Mouse (Mus musculus) heart, adult 2 months (tissue): ENCODE data around the gene Kremen2. TPM values are rescaled to one million over a fixed set of nuclear protein-coding genes. Genes with fewer than 3 reads are reported as not detected.

Experiments used
- DNase-seq, 2 experiments: peaks; one replicate each; pipeline ENCODE4 v3.0.0; 2021
- H3K27ac ChIP-seq: fragments of 200-600 bp; 2 replicates; pipeline ENCODE4 v1.8.1; 2022
- H3K27me3 ChIP-seq: fragments of 200-500 bp; 2 replicates; pipeline ENCODE4 v1.6.1; 2012; ENCODE audit warnings: mild to moderate bottlenecking, low read length, inconsistent platforms, mixed read lengths; ENCODE audit not compliant: control insufficient read depth, insufficient read depth
- H3K36me3 ChIP-seq: fragments of 200-500 bp; 2 replicates; pipeline ENCODE4 v1.6.1; 2012; ENCODE audit warnings: low read length, inconsistent platforms; ENCODE audit not compliant: control insufficient read depth, insufficient read depth
- H3K4me1 ChIP-seq: fragments of 200-500 bp; 2 replicates; pipeline ENCODE4 v1.6.1; 2011; ENCODE audit warnings: low read length; ENCODE audit not compliant: control insufficient read depth, insufficient read depth
- H3K4me3 ChIP-seq: fragments of 200-600 bp; 2 replicates; pipeline ENCODE4 v1.8.1; 2022
- H3K79me2 ChIP-seq: fragments of 200-500 bp; replicated peaks from 2 replicates; pipeline ENCODE4 v1.6.1; 2012; ENCODE audit warnings: mild to moderate bottlenecking, inconsistent platforms, low read length, moderate library complexity, mixed read lengths; ENCODE audit not compliant: control insufficient read depth, insufficient read depth
- H3K9ac ChIP-seq: fragments of 200-500 bp; 2 replicates; pipeline ENCODE4 v1.6.1; 2012; ENCODE audit warnings: low read depth, mild to moderate bottlenecking, control low read depth, inconsistent platforms, low read length, mixed read lengths
- CTCF ChIP-seq: fragments of 200-600 bp; IDR thresholded peaks from 2 replicates; pipeline ENCODE4 v1.8.1; 2022; ENCODE audit warnings: antibody characterized with exemption, mild to moderate bottlenecking, moderate library complexity
- EP300 ChIP-seq: fragments of 200-500 bp; IDR thresholded peaks from 2 replicates; pipeline ENCODE4 v1.6.1; 2011; ENCODE audit warnings: low read depth, low read length, control low read depth; ENCODE audit not compliant: insufficient read depth
- POLR2A ChIP-seq: fragments of 200-500 bp; IDR thresholded peaks from 2 replicates; pipeline ENCODE4 v1.6.1; 2011; ENCODE audit warnings: mild to moderate bottlenecking, low read depth, low read length, control low read depth; ENCODE audit not compliant: insufficient read depth
- WGBS: fragments of 180-500 bp; shearing (Covaris S2); methylation state at CpG from one replicate; pipeline ENCODE4 v1.1.7; 2018; 5-methylcytosine and 5-hydroxymethylcytosine counted together
- intact Hi-C: fragments of 180-260 bp; cut with DNase I; formaldehyde crosslinking; loops from one replicate; pipeline ENCODE4 v1.15.1; 2025
- polyA plus RNA-seq: library from polyadenylated mRNA; depleted of rRNA; stranded (reverse); fragments of >200 nt; gene quantifications from 2 replicates; pipeline ENCODE4 v1.2.3, GENCODE M21; 2012
- total RNA-seq, 2 experiments: library from RNA; stranded (reverse); gene quantifications; 2 replicates each; pipeline ENCODE4 v1.2.3; 2021

Gene Kremen2
- total and polyA plus RNA-seq, 3 experiments = 0.27 TPM; not detected in 2

GRCm38 (mm10) chr17:23746767-23747166 lies 1.1 kb upstream of the Kremen2 start:
- Histone ChIP-seq H3K36me3 (no peaks in the 10 kb centered on the region), H3K27me3 (peaks cover 13% of the 10 kb centered on the region), H3K9ac (no peak overlapping the region), H3K27ac (no peak overlapping the region), H3K4me3 (no peak overlapping the region), H3K79me2 (no peaks in the 10 kb centered on the region), H3K4me1 (peaks cover 4% of the 10 kb centered on the region; the same call in 1 of the 2 replicates)
- DNase-seq = no peak
- intact Hi-C loops = loop anchor here (5.0 kb wide), 1 partner anchor 41 kb away; the partner anchor contains the start of gene Flywch2
- TF ChIP-seq EP300 = no peak
- no peak for TF ChIP-seq CTCF
- no peak for TF ChIP-seq POLR2A
- 83% methylated on average over 3 of the region's 3 CpGs for WGBS

DNA sequence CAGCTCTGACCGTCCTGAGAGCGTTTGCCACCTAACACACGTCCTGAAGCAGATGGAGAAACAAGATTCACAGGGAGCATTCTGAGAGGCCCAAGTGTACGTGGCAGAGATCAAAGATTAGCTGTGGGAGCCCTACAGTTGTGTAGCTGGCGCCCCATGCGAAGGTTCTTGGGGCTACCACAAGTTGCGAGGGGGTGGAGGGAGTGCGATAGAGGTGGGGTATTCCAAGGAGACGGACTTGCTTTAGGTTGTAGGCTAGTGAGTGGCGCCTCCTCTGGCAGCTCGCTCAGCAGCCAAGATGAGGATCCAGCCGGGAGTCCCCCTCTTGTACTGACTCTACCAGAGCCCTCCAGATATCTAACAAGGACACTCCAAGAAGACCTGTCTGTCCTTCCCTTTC lies 678 bp upstream of the Kremen2 start:
- 17% methylated on average over 12 of the region's 12 CpGs for WGBS
- intact Hi-C loops = loop anchor here (5.0 kb wide), 1 partner anchor 41 kb away; the partner anchor contains the start of gene Flywch2
- H3K4me3 ChIP-seq = no peak overlapping the region
- peaks cover 4% of the 10 kb centered on the region; the same call in 1 of the 2 replicates for H3K4me1 ChIP-seq
- H3K9ac ChIP-seq = no peak overlapping the region
- TF ChIP-seq POLR2A (no peak), CTCF (peak; percentile 32)
- no peaks in the 10 kb centered on the region for H3K79me2 ChIP-seq
- DNase-seq = no peak
- no peak overlapping the region for H3K27ac ChIP-seq
- H3K27me3 ChIP-seq = peaks cover 13% of the 10 kb centered on the region
- H3K36me3 ChIP-seq = no peaks in the 10 kb centered on the region

- intact Hi-C loops = loop anchor here (5.0 kb wide), 1 partner anchor 43 kb away; the partner anchor contains the start of gene Flywch2
- H3K4me1 ChIP-seq = peaks cover 5% of the 10 kb centered on the region; the same call in 1 of the 2 replicates
- 10% methylated on average over 14 of the region's 14 CpGs for WGBS
- no peaks in the 10 kb centered on the region for H3K79me2 ChIP-seq
- H3K36me3 ChIP-seq = no peaks in the 10 kb centered on the region
- no peak overlapping the region for H3K4me3 ChIP-seq
- peaks cover 13% of the 10 kb centered on the region for H3K27me3 ChIP-seq
- DNase-seq = no peak
- no peak for TF ChIP-seq POLR2A
- TF ChIP-seq CTCF = no peak
- TF ChIP-seq EP300 = no peak
- no peak overlapping the region for H3K9ac ChIP-seq
- H3K27ac ChIP-seq = no peak overlapping the region
Observed at GRCm38 (mm10) chr17:23744651-23745050, 982 bp downstream of the Kremen2 start.

GRCm38 (mm10) chr17:23744076-23744475 lies 1.6 kb downstream of the Kremen2 start:
- no peak for DNase-seq
- no peak overlapping the region for H3K27ac ChIP-seq
- H3K4me3 ChIP-seq = no peak overlapping the region
- H3K9ac ChIP-seq = no peak overlapping the region
- TF ChIP-seq POLR2A (no peak), CTCF (no peak)
- 61% methylated on average over 8 of the region's 8 CpGs for WGBS
- no peaks in the 10 kb centered on the region for H3K79me2 ChIP-seq
- H3K36me3 ChIP-seq = no peaks in the 10 kb centered on the region
- peaks cover 2% of the 10 kb centered on the region; the same call in 1 of the 2 replicates for H3K4me1 ChIP-seq
- intact Hi-C loops = no loop called here
- H3K27me3 ChIP-seq = peaks cover 13% of the 10 kb centered on the region

DNA sequence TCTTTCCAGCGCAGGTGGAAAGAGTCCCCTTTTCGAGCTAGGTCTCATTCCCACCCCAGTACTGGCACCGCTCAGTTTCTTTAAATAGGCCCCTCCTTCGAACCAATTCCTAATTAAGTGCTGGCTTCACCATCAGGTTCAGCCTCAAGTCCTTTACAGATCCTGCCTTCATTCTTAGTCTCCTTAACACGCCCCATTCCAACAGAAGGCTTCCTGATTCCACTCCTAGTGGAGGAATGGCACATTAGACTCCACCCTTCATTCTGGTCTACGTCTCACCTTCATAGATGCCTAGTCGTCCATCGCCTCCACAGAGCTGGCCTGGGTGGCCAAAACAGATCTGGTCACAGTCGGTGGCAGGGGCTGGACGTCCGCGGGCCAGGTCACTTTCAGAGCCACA lies 2.7 kb downstream of the Kremen2 start:
- no peak overlapping the region for H3K4me3 ChIP-seq
- intact Hi-C loops = no loop called here

DNA sequence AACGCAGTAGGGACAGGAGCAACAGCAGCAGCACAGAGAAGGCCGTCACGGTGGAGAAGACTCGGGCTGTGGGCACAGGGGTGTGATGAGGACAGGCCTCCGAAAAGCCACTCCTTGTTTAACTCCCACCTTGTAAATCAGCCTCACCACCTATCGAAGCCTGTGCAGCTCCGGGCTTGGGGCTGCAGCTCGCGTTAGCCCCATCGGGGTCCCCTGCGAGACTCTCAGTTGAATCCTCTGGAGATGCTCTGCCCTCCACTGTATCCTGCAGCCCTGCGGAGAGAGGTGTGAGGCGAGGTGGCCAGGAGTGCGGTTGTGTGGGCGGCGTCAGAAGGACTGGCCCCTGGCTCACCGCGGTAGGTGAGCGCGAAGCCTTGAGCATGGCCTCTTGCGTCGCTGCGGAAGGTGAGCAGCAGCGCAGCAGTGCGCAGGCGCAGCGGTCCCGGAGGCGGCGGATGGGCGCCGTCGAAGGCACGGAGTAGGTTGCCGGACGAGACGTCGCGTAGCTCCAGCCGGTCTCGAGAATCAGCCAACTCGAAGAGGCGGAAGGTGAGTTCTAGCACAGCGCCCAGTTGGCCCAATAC lies 3.3 kb downstream of the Kremen2 start:
- Histone ChIP-seq H3K4me3 (peak overlapping the region; percentile 3; the same call in 1 of the 2 replicates), H3K27ac (no peak overlapping the region), H3K9ac (peak overlapping the region; percentile 61), H3K79me2 (no peaks in the 10 kb centered on the region), H3K27me3 (peaks cover 13% of the 10 kb centered on the region), H3K36me3 (no peaks in the 10 kb centered on the region), H3K4me1 (peaks cover 5% of the 10 kb centered on the region)
- DNase-seq = peak; percentile 52 to 54
- no peak for TF ChIP-seq CTCF
- intact Hi-C loops = no loop called here
- 7% methylated on average over 44 of the region's 44 CpGs for WGBS

More for the DNA sequence above, 2.7 kb downstream of the Kremen2 start:
- Histone ChIP-seq H3K79me2 (no peaks in the 10 kb centered on the region), H3K27ac (no peak overlapping the region), H3K27me3 (peaks cover 13% of the 10 kb centered on the region), H3K36me3 (no peaks in the 10 kb centered on the region), H3K9ac (no peak overlapping the region), H3K4me1 (peaks cover 5% of the 10 kb centered on the region)
- no peak for DNase-seq
- TF ChIP-seq EP300 (no peak), POLR2A (no peak), CTCF (no peak)
- 72% methylated on average over 12 of the region's 12 CpGs for WGBS
